Mouse (Mus musculus): ENCODE measurements around the gene Slc2a9. TPM values are rescaled to one million over a fixed set of nuclear protein-coding genes. Genes with fewer than 3 reads are reported as not detected.

The Slc2a9 gene
- total RNA-seq, 2 experiments from 2014 or later, result 0.85 to 2.9 TPM

- DNase-seq, result peak in 1 of 2 experiments; percentile 16
Observed at GRCm38 (mm10) chr5:38477731-38478445, 25.1 kb downstream of the Slc2a9 start.

GRCm38 (mm10) chr5:38476861-38477565 lies 25.9 kb downstream of the Slc2a9 start:
- intact Hi-C loops (cut with DNase I), result no loop called here

More at GRCm38 (mm10) chr5:38477731-38478445, 25.1 kb downstream of the Slc2a9 start:
- intact Hi-C loops (cut with DNase I), result no loop called here

GRCm38 (mm10) chr5:38470881-38471280 lies 32.1 kb downstream of the Slc2a9 start:
- intact Hi-C loops (cut with DNase I), result no loop called here
- no peak for DNase-seq

More at GRCm38 (mm10) chr5:38476861-38477565, 25.9 kb downstream of the Slc2a9 start:
- peak; percentile 57 to 61 for DNase-seq

- intact Hi-C loops (cut with DNase I), result loop anchor here (2.0 kb wide), 1 partner anchor 163 kb away; no protein-coding TSS in a partner anchor
- peak; percentile 72 to 82 for DNase-seq
Observed at GRCm38 (mm10) chr5:38469891-38470578, 32.9 kb downstream of the Slc2a9 start.

GRCm38 (mm10) chr5:38466569-38467110 lies 36.3 kb downstream of the Slc2a9 start:
- DNase-seq, result no peak
- intact Hi-C loops (cut with DNase I), result no loop called here

- no peak for DNase-seq
- intact Hi-C loops (cut with DNase I), result no loop called here
Observed at GRCm38 (mm10) chr5:38461261-38461660, 41.7 kb downstream of the Slc2a9 start.

GRCm38 (mm10) chr5:38450936-38451335 lies 52.0 kb downstream of the Slc2a9 start:
- intact Hi-C loops (cut with DNase I), result no loop called here
- no peak for DNase-seq

GRCm38 (mm10) chr5:38449607-38450006 lies 53.3 kb downstream of the Slc2a9 start:
- no peak for DNase-seq
- intact Hi-C loops (cut with DNase I), result no loop called here

- intact Hi-C loops (cut with DNase I), result no loop called here
- no peak for DNase-seq
Observed at GRCm38 (mm10) chr5:38448121-38448520, 54.8 kb downstream of the Slc2a9 start.

GRCm38 (mm10) chr5:38446316-38446975 lies 56.5 kb downstream of the Slc2a9 start:
- intact Hi-C loops (cut with DNase I), result no loop called here
- no peak for DNase-seq

GRCm38 (mm10) chr5:38441088-38441839 lies 61.7 kb downstream of the Slc2a9 start:
- no peak for DNase-seq
- intact Hi-C loops (cut with DNase I), result no loop called here

GRCm38 (mm10) chr5:38440252-38441005 lies 62.5 kb downstream of the Slc2a9 start:
- no peak for DNase-seq
- intact Hi-C loops (cut with DNase I), result no loop called here

- no peak for DNase-seq
- intact Hi-C loops (cut with DNase I), result no loop called here
Observed at GRCm38 (mm10) chr5:38436681-38437080, 66.3 kb downstream of the Slc2a9 start.

GRCm38 (mm10) chr5:38434875-38435274 lies 68.1 kb downstream of the Slc2a9 start:
- no peak for DNase-seq
- intact Hi-C loops (cut with DNase I), result no loop called here

- no peak for DNase-seq
- intact Hi-C loops (cut with DNase I), result no loop called here
Observed at GRCm38 (mm10) chr5:38431201-38431600, 71.7 kb downstream of the Slc2a9 start.

- intact Hi-C loops (cut with DNase I), result no loop called here
- no peak for DNase-seq
Observed at GRCm38 (mm10) chr5:38429106-38429505, 73.8 kb downstream of the Slc2a9 start.

- intact Hi-C loops (cut with DNase I), result no loop called here
- DNase-seq, result no peak
Observed at GRCm38 (mm10) chr5:38427757-38428156, 75.2 kb downstream of the Slc2a9 start.

- intact Hi-C loops (cut with DNase I), result no loop called here
- DNase-seq, result no peak
Observed at GRCm38 (mm10) chr5:38425569-38425968, 77.4 kb downstream of the Slc2a9 start.

- intact Hi-C loops (cut with DNase I), result no loop called here
- DNase-seq, result no peak
Observed at GRCm38 (mm10) chr5:38422426-38422825, 80.5 kb downstream of the Slc2a9 start.

Data from heart, postnatal 14 days (tissue).